Mouse (Mus musculus): ENCODE data around the gene Itpkb. TPM values are rescaled to one million over a fixed set of nuclear protein-coding genes. Genes with fewer than 3 reads are reported as not detected.
A peak's percentile ranks its signal among the peaks of the same experiment; 100 is the strongest.

Gene Itpkb
- polyA plus RNA-seq, 1 experiment from 2014 or later: 1.4 TPM

GRCm38 (mm10) chr1:180420496-180421164 is 90.3 kb downstream of the Itpkb start:
- no peak overlapping the region for H3K9ac ChIP-seq (ENCODE audit: low read depth, low read length)
- no peak for ATAC-seq (ENCODE audit: low read depth)
- H3K9me3 ChIP-seq (replicated peaks; ENCODE audit: control insufficient read depth, low read length): no peaks in the 10 kb centered on the region
- no peak overlapping the region for H3K27ac ChIP-seq (ENCODE audit: low read length)
- 71% methylated on average over 8 of the region's 8 CpGs for WGBS (ENCODE audit: insufficient replicate concordance)
- no peak overlapping the region for H3K4me3 ChIP-seq (ENCODE audit: low read depth, low read length)
- no peaks in the 10 kb centered on the region for H3K27me3 ChIP-seq (ENCODE audit: control insufficient read depth, insufficient read depth, low read depth, low read length)
- H3K36me3 ChIP-seq (ENCODE audit: control insufficient read depth, insufficient read depth): no peaks in the 10 kb centered on the region
- no peaks in the 10 kb centered on the region; the same call in 1 of the 2 replicates for H3K4me1 ChIP-seq (ENCODE audit: control insufficient read depth, low read depth, low read length)
- H3K4me2 ChIP-seq (ENCODE audit: low read depth, low read length): no peak overlapping the region

DNA sequence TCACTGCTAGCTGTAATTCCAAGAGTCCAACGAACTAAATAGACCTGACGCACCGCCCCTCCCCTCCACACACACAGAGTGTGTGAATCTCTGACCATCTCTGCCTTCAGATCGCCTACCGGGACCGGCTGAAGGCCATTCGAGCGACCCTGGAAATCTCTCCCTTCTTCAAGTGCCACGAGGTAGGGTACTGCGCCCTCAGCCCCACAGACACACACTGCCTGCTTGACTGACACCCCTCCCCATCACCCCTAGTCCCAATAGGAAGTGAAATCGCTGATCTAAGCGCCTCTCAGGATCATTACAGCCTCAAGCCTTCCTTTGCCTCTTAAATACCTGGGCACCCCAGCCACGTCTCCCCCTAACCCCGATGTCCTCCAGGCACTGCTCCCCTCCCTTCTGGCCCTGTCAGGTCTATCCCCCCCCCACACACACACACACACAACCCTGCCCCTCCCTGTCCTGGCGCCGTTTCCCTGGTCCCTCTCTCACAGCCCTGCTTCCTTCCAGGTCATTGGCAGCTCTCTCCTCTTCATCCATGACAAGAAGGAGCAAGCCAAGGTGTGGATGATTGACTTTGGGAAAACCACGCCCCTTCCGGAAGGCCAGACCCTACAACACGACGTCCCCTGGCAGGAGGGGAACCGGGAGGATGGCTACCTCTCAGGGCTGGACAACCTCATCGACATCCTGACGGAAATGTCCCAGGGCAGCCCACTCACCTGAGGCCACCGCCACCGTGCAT is 91.1 kb downstream of the Itpkb start:
- no peak for ATAC-seq (ENCODE audit: low read depth)
- Histone ChIP-seq H3K36me3 (ENCODE audit: control insufficient read depth, insufficient read depth) (no peaks in the 10 kb centered on the region), H3K4me3 (ENCODE audit: low read depth, low read length) (no peak overlapping the region), H3K4me1 (ENCODE audit: control insufficient read depth, low read depth, low read length) (no peaks in the 10 kb centered on the region; the same call in 1 of the 2 replicates), H3K27ac (ENCODE audit: low read length) (no peak overlapping the region), H3K27me3 (ENCODE audit: control insufficient read depth, insufficient read depth, low read depth, low read length) (no peaks in the 10 kb centered on the region), H3K4me2 (ENCODE audit: low read depth, low read length) (no peak overlapping the region), H3K9ac (ENCODE audit: low read depth, low read length) (no peak overlapping the region), H3K9me3 (replicated peaks; ENCODE audit: control insufficient read depth, low read length) (no peaks in the 10 kb centered on the region)
- WGBS (ENCODE audit: insufficient replicate concordance): 65% methylated on average over 25 of the region's 25 CpGs

GRCm38 (mm10) chr1:180422076-180422828 is 92.0 kb downstream of the Itpkb start:
- no peak overlapping the region for H3K9ac ChIP-seq (ENCODE audit: low read depth, low read length)
- H3K36me3 ChIP-seq (ENCODE audit: control insufficient read depth, insufficient read depth): no peaks in the 10 kb centered on the region
- no peaks in the 10 kb centered on the region for H3K9me3 ChIP-seq (replicated peaks; ENCODE audit: control insufficient read depth, low read length)
- no peaks in the 10 kb centered on the region; the same call in 1 of the 2 replicates for H3K4me1 ChIP-seq (ENCODE audit: control insufficient read depth, low read depth, low read length)
- no peak overlapping the region for H3K4me2 ChIP-seq (ENCODE audit: low read depth, low read length)
- no peak overlapping the region for H3K27ac ChIP-seq (ENCODE audit: low read length)
- H3K4me3 ChIP-seq (ENCODE audit: low read depth, low read length): no peak overlapping the region
- no peaks in the 10 kb centered on the region for H3K27me3 ChIP-seq (ENCODE audit: control insufficient read depth, insufficient read depth, low read depth, low read length)
- WGBS (ENCODE audit: insufficient replicate concordance): 43% methylated on average over 11 of the region's 11 CpGs
- ATAC-seq (ENCODE audit: low read depth): peak; percentile 39; the same call in 1 of the 2 replicates

GRCm38 (mm10) chr1:180423008-180423639 is 92.8 kb downstream of the Itpkb start:
- Histone ChIP-seq H3K9ac (ENCODE audit: low read depth, low read length) (no peak overlapping the region), H3K9me3 (replicated peaks; ENCODE audit: control insufficient read depth, low read length) (no peaks in the 10 kb centered on the region), H3K27me3 (ENCODE audit: control insufficient read depth, insufficient read depth, low read depth, low read length) (no peaks in the 10 kb centered on the region), H3K4me2 (ENCODE audit: low read depth, low read length) (no peak overlapping the region), H3K4me1 (ENCODE audit: control insufficient read depth, low read depth, low read length) (peaks cover 5% of the 10 kb centered on the region; the same call in 1 of the 2 replicates), H3K27ac (ENCODE audit: low read length) (no peak overlapping the region), H3K36me3 (ENCODE audit: control insufficient read depth, insufficient read depth) (no peaks in the 10 kb centered on the region), H3K4me3 (ENCODE audit: low read depth, low read length) (no peak overlapping the region)
- 22% methylated on average over 16 of the region's 16 CpGs for WGBS (ENCODE audit: insufficient replicate concordance)
- ATAC-seq (ENCODE audit: low read depth): no peak

DNA sequence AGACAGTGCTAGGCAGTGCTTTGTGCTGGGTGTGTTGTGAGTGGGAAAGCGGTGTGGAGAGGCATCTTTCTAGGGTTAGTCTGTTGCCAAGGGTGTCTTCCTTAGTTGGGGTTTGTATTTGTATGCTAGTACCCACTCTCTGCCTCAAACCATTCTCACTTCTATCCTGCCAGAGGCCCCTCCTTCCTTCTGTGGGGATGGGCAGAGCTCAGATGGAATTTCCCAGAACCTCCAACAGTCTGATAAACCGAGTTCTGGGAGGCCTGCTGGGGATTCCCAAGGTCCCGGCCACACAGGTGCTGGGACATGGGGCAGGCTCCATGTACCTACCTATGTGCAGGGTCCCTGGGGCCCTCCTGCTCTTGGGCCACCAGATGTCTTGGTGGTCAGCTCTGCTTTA is 93.6 kb downstream of the Itpkb start:
- no peaks in the 10 kb centered on the region for H3K27me3 ChIP-seq (ENCODE audit: control insufficient read depth, insufficient read depth, low read depth, low read length)
- no peak overlapping the region for H3K4me3 ChIP-seq (ENCODE audit: low read depth, low read length)
- H3K27ac ChIP-seq (ENCODE audit: low read length): no peak overlapping the region
- H3K4me1 ChIP-seq (ENCODE audit: control insufficient read depth, low read depth, low read length): peaks cover 5% of the 10 kb centered on the region; the same call in 1 of the 2 replicates
- ATAC-seq (ENCODE audit: low read depth): no peak
- WGBS (ENCODE audit: insufficient replicate concordance): 64% methylated on average over 3 of the region's 3 CpGs
- no peak overlapping the region for H3K4me2 ChIP-seq (ENCODE audit: low read depth, low read length)
- no peaks in the 10 kb centered on the region for H3K9me3 ChIP-seq (replicated peaks; ENCODE audit: control insufficient read depth, low read length)
- H3K36me3 ChIP-seq (ENCODE audit: control insufficient read depth, insufficient read depth): no peaks in the 10 kb centered on the region
- H3K9ac ChIP-seq (ENCODE audit: low read depth, low read length): no peak overlapping the region

GRCm38 (mm10) chr1:180426405-180426804 is 96.1 kb downstream of the Itpkb start:
- 75% methylated on average over 6 of the region's 6 CpGs for WGBS (ENCODE audit: insufficient replicate concordance)
- Histone ChIP-seq H3K4me3 (ENCODE audit: low read depth, low read length) (no peak overlapping the region), H3K27ac (ENCODE audit: low read length) (no peak overlapping the region), H3K4me2 (ENCODE audit: low read depth, low read length) (no peak overlapping the region), H3K36me3 (ENCODE audit: control insufficient read depth, insufficient read depth) (no peaks in the 10 kb centered on the region), H3K9ac (ENCODE audit: low read depth, low read length) (no peak overlapping the region), H3K27me3 (ENCODE audit: control insufficient read depth, insufficient read depth, low read depth, low read length) (no peaks in the 10 kb centered on the region), H3K9me3 (replicated peaks; ENCODE audit: control insufficient read depth, low read length) (no peaks in the 10 kb centered on the region), H3K4me1 (ENCODE audit: control insufficient read depth, low read depth, low read length) (peaks cover 5% of the 10 kb centered on the region; the same call in 1 of the 2 replicates)
- no peak for ATAC-seq (ENCODE audit: low read depth)

- Histone ChIP-seq H3K4me1 (ENCODE audit: control insufficient read depth, low read depth, low read length) (peaks cover 5% of the 10 kb centered on the region; the same call in 1 of the 2 replicates), H3K9ac (ENCODE audit: low read depth, low read length) (no peak overlapping the region), H3K36me3 (ENCODE audit: control insufficient read depth, insufficient read depth) (no peaks in the 10 kb centered on the region), H3K4me2 (ENCODE audit: low read depth, low read length) (no peak overlapping the region; the same call in 1 of the 2 replicates), H3K27ac (ENCODE audit: low read length) (no peak overlapping the region), H3K9me3 (replicated peaks; ENCODE audit: control insufficient read depth, low read length) (no peaks in the 10 kb centered on the region), H3K4me3 (ENCODE audit: low read depth, low read length) (no peak overlapping the region), H3K27me3 (ENCODE audit: control insufficient read depth, insufficient read depth, low read depth, low read length) (peaks cover 6% of the 10 kb centered on the region)
- 35% methylated on average over 10 of the region's 10 CpGs for WGBS (ENCODE audit: insufficient replicate concordance)
- no peak for ATAC-seq (ENCODE audit: low read depth)
These were observed 97.4 kb downstream of the Itpkb start for GRCm38 (mm10) chr1:180427685-180428084.

- Histone ChIP-seq H3K27me3 (ENCODE audit: control insufficient read depth, insufficient read depth, low read depth, low read length) (peaks cover 10% of the 10 kb centered on the region), H3K4me1 (ENCODE audit: control insufficient read depth, low read depth, low read length) (peaks cover 5% of the 10 kb centered on the region; the same call in 1 of the 2 replicates), H3K27ac (ENCODE audit: low read length) (no peak overlapping the region), H3K9ac (ENCODE audit: low read depth, low read length) (no peak overlapping the region), H3K36me3 (ENCODE audit: control insufficient read depth, insufficient read depth) (no peaks in the 10 kb centered on the region), H3K9me3 (replicated peaks; ENCODE audit: control insufficient read depth, low read length) (no peaks in the 10 kb centered on the region), H3K4me2 (ENCODE audit: low read depth, low read length) (no peak overlapping the region; the same call in 1 of the 2 replicates), H3K4me3 (ENCODE audit: low read depth, low read length) (no peak overlapping the region)
- WGBS (ENCODE audit: insufficient replicate concordance): 12% methylated on average over 9 of the region's 9 CpGs
- no peak for ATAC-seq (ENCODE audit: low read depth)
These were observed 97.9 kb downstream of the Itpkb start for GRCm38 (mm10) chr1:180428101-180428712.
